ENCODE assay signal across 23 mouse cellular contexts in genomic region chr4:141787046-141787445, GRCm38 (mm10). TPM values are rescaled to one million over a fixed set of nuclear protein-coding genes. Genes with fewer than 3 reads are reported as not detected.
DNase-seq lines count a peak whose midpoint lies in the region; ATAC-seq lines count a peak whose summit lies in the region.
"Had no signal": no experiment of that assay in that cellular context is flagged by ENCODE, and none has a peak within 500 bp of the region (broad histone marks: within the 10 kb centered on the region; RNA-seq: fewer than 3 reads in every experiment).

No protein-coding gene starts in this region.

- H3K27ac ChIP-seq in embryonic facial prominence, embryonic 13.5 days, result 0 out of 2 replicates have a peak overlapping the region, but pooled peaks have one; percentile 22
- no peak overlapping the region for H3K27ac ChIP-seq in embryonic facial prominence, embryonic 10.5 days (replicated peaks)
- H3K27ac ChIP-seq in lung, embryonic 15.5 days, result peak overlapping the region; percentile 60
- no peak overlapping the region for H3K27ac ChIP-seq in hindbrain, embryonic 11.5 days (ENCODE audit: low read depth, low read length)
- H3K27ac ChIP-seq: liver, embryonic 15.5 days had no signal

- no peaks in the 10 kb centered on the region for H3K27me3 ChIP-seq in embryonic facial prominence, embryonic 13.5 days
- no peaks in the 10 kb centered on the region for H3K27me3 ChIP-seq in embryonic facial prominence, embryonic 10.5 days (replicated peaks; ENCODE audit: low read depth, poor library complexity, severe bottlenecking)
- no peaks in the 10 kb centered on the region for H3K27me3 ChIP-seq in lung, embryonic 15.5 days
- H3K27me3 ChIP-seq in hindbrain, embryonic 11.5 days (ENCODE audit: control insufficient read depth, insufficient read depth, low read length), result no peaks in the 10 kb centered on the region
- H3K27me3 ChIP-seq: liver, embryonic 15.5 days; megakaryocyte, embryonic 14.5 days; Patski had no signal

- H3K36me3 ChIP-seq in embryonic facial prominence, embryonic 13.5 days, result peaks cover 55% of the 10 kb centered on the region
- H3K36me3 ChIP-seq in embryonic facial prominence, embryonic 10.5 days (replicated peaks), result peaks cover 60% of the 10 kb centered on the region
- H3K36me3 ChIP-seq in lung, embryonic 15.5 days, result peaks cover 21% of the 10 kb centered on the region
- H3K36me3 ChIP-seq in hindbrain, embryonic 11.5 days (ENCODE audit: control insufficient read depth, insufficient read depth, low read length), result no peaks in the 10 kb centered on the region

- intact Hi-C loops in gastrocnemius, postnatal 14 days (cut with DNase I; ENCODE audit: low total_unique reads), result no loop called here

- peaks cover 7% of the 10 kb centered on the region for H3K4me1 ChIP-seq in embryonic facial prominence, embryonic 13.5 days
- H3K4me1 ChIP-seq in embryonic facial prominence, embryonic 10.5 days, result peaks cover 12% of the 10 kb centered on the region
- peaks cover 27% of the 10 kb centered on the region for H3K4me1 ChIP-seq in lung, embryonic 15.5 days
- H3K4me1 ChIP-seq in hindbrain, embryonic 11.5 days (replicated peaks; ENCODE audit: control insufficient read depth, insufficient read depth, low read length), result peaks cover 4% of the 10 kb centered on the region; the same call in 1 of the 2 replicates

- H3K9ac ChIP-seq in embryonic facial prominence, embryonic 13.5 days, result 0 out of 2 replicates have a peak overlapping the region, but pooled peaks have one; percentile 40
- H3K9ac ChIP-seq in lung, embryonic 15.5 days, result no peak overlapping the region
- no peak overlapping the region for H3K9ac ChIP-seq in hindbrain, embryonic 11.5 days (ENCODE audit: low read depth, low read length)
- H3K9ac ChIP-seq: liver, embryonic 15.5 days had no signal

- no peaks in the 10 kb centered on the region for H3K9me3 ChIP-seq in embryonic facial prominence, embryonic 13.5 days
- no peaks in the 10 kb centered on the region for H3K9me3 ChIP-seq in embryonic facial prominence, embryonic 10.5 days
- H3K9me3 ChIP-seq in lung, embryonic 15.5 days, result no peaks in the 10 kb centered on the region
- no peaks in the 10 kb centered on the region for H3K9me3 ChIP-seq in hindbrain, embryonic 11.5 days (ENCODE audit: control insufficient read depth, low read length)
- H3K9me3 ChIP-seq: liver, embryonic 15.5 days; megakaryocyte, embryonic 14.5 days had no signal

- no peak for DNase-seq in embryonic facial prominence, embryonic 10.5 days (ENCODE audit: low spot score)
- no peak for DNase-seq in lung, postnatal 10 days
- peak; percentile 79 to 81 for DNase-seq in kidney, adult 8-10 months
- DNase-seq in lung, postnatal 36 days, result peak; percentile 42
- DNase-seq in hindbrain, embryonic 11.5 days (ENCODE audit: low spot score), result no peak
- no peak for DNase-seq in gastrocnemius, postnatal 14 days
- DNase-seq: cerebellum, adult 11-12 months; cerebellum, postnatal 36 days; heart, postnatal 10 days; layer of hippocampus, postnatal 36 days; right cerebral cortex, postnatal 25 days; thymus, adult 2 months had no signal

- 76% methylated on average over 6 of the region's 6 CpGs for WGBS in embryonic facial prominence, embryonic 13.5 days
- 85% methylated on average over 6 of the region's 6 CpGs for WGBS in embryonic facial prominence, embryonic 10.5 days
- 48% methylated on average over 6 of the region's 6 CpGs for WGBS in lung, embryonic 15.5 days
- 84% methylated on average over 6 of the region's 6 CpGs for WGBS in hindbrain, embryonic 11.5 days

- no peak overlapping the region for H3K4me2 ChIP-seq in embryonic facial prominence, embryonic 13.5 days
- no peak overlapping the region for H3K4me2 ChIP-seq in lung, embryonic 15.5 days
- H3K4me2 ChIP-seq in hindbrain, embryonic 11.5 days (replicated peaks; ENCODE audit: low read depth, low read length), result no peak overlapping the region
- H3K4me2 ChIP-seq: liver, embryonic 15.5 days had no signal

- no peak for ATAC-seq in embryonic facial prominence, embryonic 13.5 days (ENCODE audit: insufficient number of reproducible peaks, insufficient read depth, low FRiP score, low TSS enrichment, low read depth)
- ATAC-seq in lung, embryonic 15.5 days (ENCODE audit: borderline replicate concordance, extremely low read depth, low FRiP score, low TSS enrichment), result no peak
- no peak for ATAC-seq in hindbrain, embryonic 11.5 days (ENCODE audit: low FRiP score)
- ATAC-seq: forebrain, embryonic 16.5 days; hindbrain, embryonic 16.5 days; midbrain, embryonic 16.5 days; Patski had no signal

- H3K4me3 ChIP-seq in embryonic facial prominence, embryonic 13.5 days, result no peak overlapping the region
- H3K4me3 ChIP-seq in embryonic facial prominence, embryonic 10.5 days, result no peak overlapping the region
- H3K4me3 ChIP-seq in lung, embryonic 15.5 days, result no peak overlapping the region
- no peak overlapping the region for H3K4me3 ChIP-seq in hindbrain, embryonic 11.5 days (ENCODE audit: low read depth, low read length)
- H3K4me3 ChIP-seq: liver, embryonic 15.5 days; megakaryocyte, embryonic 14.5 days had no signal

RNA-seq across cellular contexts. Expression of gene Dnajc16, which starts 3.7 kb away (rescaled TPM):
- polyA plus RNA-seq in embryonic facial prominence, embryonic 13.5 days (2015; fragmentation: Nextera tagmentation; extraction: Ambion mirVana), result 3.8 and 4.2 TPM in 2 replicates
- 4.0 and 4.8 TPM in 2 replicates for polyA plus RNA-seq in embryonic facial prominence, embryonic 10.5 days (2016; fragmentation: Nextera tagmentation; extraction: Ambion mirVana)
- 4.4 and 4.9 TPM in 2 replicates for polyA plus RNA-seq in lung, embryonic 15.5 days (2015; fragmentation: Nextera tagmentation; extraction: Ambion mirVana)
- polyA plus RNA-seq in hindbrain, embryonic 11.5 days (2014; fragmentation: Nextera tagmentation; extraction: Ambion mirVana), result 4.9 and 5.4 TPM in 2 replicates
- 1 to 10 TPM; 8.6 to 9.4 TPM for total RNA-seq in gastrocnemius, postnatal 14 days (2021)

RNA-seq across cellular contexts. Expression of gene Casp9, which starts 6.4 kb away (rescaled TPM):
- polyA plus RNA-seq in embryonic facial prominence, embryonic 13.5 days (2015; fragmentation: Nextera tagmentation; extraction: Ambion mirVana), result 14.2 and 15.1 TPM in 2 replicates
- polyA plus RNA-seq in embryonic facial prominence, embryonic 10.5 days (2016; fragmentation: Nextera tagmentation; extraction: Ambion mirVana), result 21.2 and 23.1 TPM in 2 replicates
- polyA plus RNA-seq in lung, embryonic 15.5 days (2015; fragmentation: Nextera tagmentation; extraction: Ambion mirVana), result 24.0 and 24.1 TPM in 2 replicates
- polyA plus RNA-seq in hindbrain, embryonic 11.5 days (2014; fragmentation: Nextera tagmentation; extraction: Ambion mirVana), result 17.3 and 17.6 TPM in 2 replicates
- 1 to 10 TPM; 3.7 to 4.8 TPM for total RNA-seq in gastrocnemius, postnatal 14 days (2021)

RNA-seq across cellular contexts. Expression of gene Cela2a, which starts 38.9 kb away (rescaled TPM):
- 0.25 TPM in 1 of 2 replicates, not detected in the other for polyA plus RNA-seq in embryonic facial prominence, embryonic 13.5 days (2015; fragmentation: Nextera tagmentation; extraction: Ambion mirVana)
- not detected in 2 replicates for polyA plus RNA-seq in embryonic facial prominence, embryonic 10.5 days (2016; fragmentation: Nextera tagmentation; extraction: Ambion mirVana)
- polyA plus RNA-seq in lung, embryonic 15.5 days (2015; fragmentation: Nextera tagmentation; extraction: Ambion mirVana), result 2.1 TPM in 1 of 2 replicates, not detected in the other
- polyA plus RNA-seq in hindbrain, embryonic 11.5 days (2014; fragmentation: Nextera tagmentation; extraction: Ambion mirVana), result not detected in 2 replicates
- not detected for total RNA-seq in gastrocnemius, postnatal 14 days (2021)
- total RNA-seq: gastrocnemius, adult 8-10 months; layer of hippocampus, postnatal 36 days; left cerebral cortex, postnatal 36 days had no signal
- polyA plus RNA-seq: forebrain, embryonic 16.5 days; hindbrain, embryonic 16.5 days; neural tube, embryonic 11.5 days; Patski had no signal

RNA-seq across cellular contexts. Expression of gene Agmat, which starts 40.6 kb away (rescaled TPM):
- polyA plus RNA-seq in embryonic facial prominence, embryonic 13.5 days (2015; fragmentation: Nextera tagmentation; extraction: Ambion mirVana), result 0.30 TPM in 1 of 2 replicates, not detected in the other
- polyA plus RNA-seq in embryonic facial prominence, embryonic 10.5 days (2016; fragmentation: Nextera tagmentation; extraction: Ambion mirVana), result not detected in 2 replicates
- polyA plus RNA-seq in lung, embryonic 15.5 days (2015; fragmentation: Nextera tagmentation; extraction: Ambion mirVana), result 0.20 and 0.26 TPM in 2 replicates
- 0.14 TPM in 1 of 2 replicates, not detected in the other for polyA plus RNA-seq in hindbrain, embryonic 11.5 days (2014; fragmentation: Nextera tagmentation; extraction: Ambion mirVana)
- under 1 TPM in 1 of 2 experiments, not detected in 1; 0.82 TPM for total RNA-seq in gastrocnemius, postnatal 14 days (2021)
- total RNA-seq: gastrocnemius, adult 8-10 months had no signal
- polyA plus RNA-seq: forebrain, embryonic 16.5 days; midbrain, embryonic 16.5 days; neural tube, embryonic 11.5 days; Patski had no signal

RNA-seq across cellular contexts. Expression of gene Ctrc, which starts 59.1 kb away (rescaled TPM):
- not detected in 2 replicates for polyA plus RNA-seq in embryonic facial prominence, embryonic 13.5 days (2015; fragmentation: Nextera tagmentation; extraction: Ambion mirVana)
- polyA plus RNA-seq in embryonic facial prominence, embryonic 10.5 days (2016; fragmentation: Nextera tagmentation; extraction: Ambion mirVana), result not detected in 2 replicates
- not detected in 2 replicates for polyA plus RNA-seq in lung, embryonic 15.5 days (2015; fragmentation: Nextera tagmentation; extraction: Ambion mirVana)
- not detected in 2 replicates for polyA plus RNA-seq in hindbrain, embryonic 11.5 days (2014; fragmentation: Nextera tagmentation; extraction: Ambion mirVana)
- not detected for total RNA-seq in gastrocnemius, postnatal 14 days (2021)
- total RNA-seq: gastrocnemius, adult 8-10 months; heart, postnatal 10 days; layer of hippocampus, postnatal 36 days; left cerebral cortex, postnatal 36 days had no signal
- polyA plus RNA-seq: forebrain, embryonic 16.5 days; hindbrain, embryonic 16.5 days; liver, embryonic 15.5 days; midbrain, embryonic 16.5 days; neural tube, embryonic 11.5 days; Patski had no signal

Comparison
In these comparisons a context has a peak if more than half of its experiments do, and no peak if none do; other contexts are left out.
1. H3K27ac ChIP-seq: peak in embryonic facial prominence, embryonic 13.5 days (single experiment) and lung, embryonic 15.5 days (single experiment); none in embryonic facial prominence, embryonic 10.5 days (single experiment) and hindbrain, embryonic 11.5 days (single experiment).
2. DNase-seq: peak in kidney, adult 8-10 months (2 of 2) and lung, postnatal 36 days (single experiment); none in embryonic facial prominence, embryonic 10.5 days (single experiment), lung, postnatal 10 days (single experiment), hindbrain, embryonic 11.5 days (single experiment) and gastrocnemius, postnatal 14 days (single experiment).